Comparison of ENCODE assay signal across 27 mouse cellular contexts in genomic region chr2:119242548-119242947, GRCm38 (mm10). TPM values are rescaled to one million over a fixed set of nuclear protein-coding genes. Genes with fewer than 3 reads are reported as not detected.
DNase-seq lines count a peak whose midpoint lies in the region; ATAC-seq lines count a peak whose summit lies in the region.
"Had no signal": no experiment of that assay in that cellular context is flagged by ENCODE, and none has a peak within 500 bp of the region (broad histone marks: within the 10 kb centered on the region; RNA-seq: fewer than 3 reads in every experiment).

No protein-coding gene starts in this region.

- H3K27me3 ChIP-seq in midbrain, embryonic 11.5 days (ENCODE audit: control insufficient read depth, insufficient read depth, low read length) = peaks cover 15% of the 10 kb centered on the region
- peaks cover 24% of the 10 kb centered on the region for H3K27me3 ChIP-seq in midbrain, embryonic 15.5 days (replicated peaks)
- H3K27me3 ChIP-seq in kidney, embryonic 15.5 days = peaks cover 26% of the 10 kb centered on the region
- H3K27me3 ChIP-seq in neural tube, embryonic 15.5 days (replicated peaks) = peaks cover 30% of the 10 kb centered on the region
- peaks cover 28% of the 10 kb centered on the region for H3K27me3 ChIP-seq in hindbrain, embryonic 12.5 days

- H3K4me3 ChIP-seq in midbrain, embryonic 11.5 days (ENCODE audit: low read depth, low read length) = no peak overlapping the region
- H3K4me3 ChIP-seq in midbrain, embryonic 15.5 days = no peak overlapping the region
- no peak overlapping the region for H3K4me3 ChIP-seq in kidney, embryonic 15.5 days (replicated peaks)
- no peak overlapping the region for H3K4me3 ChIP-seq in neural tube, embryonic 15.5 days (replicated peaks)
- no peak overlapping the region for H3K4me3 ChIP-seq in hindbrain, embryonic 12.5 days
- H3K4me3 ChIP-seq: embryonic facial prominence, embryonic 13.5 days; erythroblast, embryonic 14.5 days; forebrain, embryonic 12.5 days; heart, adult 2 months; liver, embryonic 13.5 days; megakaryocyte, embryonic 14.5 days; myocyte; neural tube, embryonic 13.5 days had no signal

- H3K9me3 ChIP-seq in midbrain, embryonic 11.5 days (ENCODE audit: control insufficient read depth, low read length) = no peaks in the 10 kb centered on the region
- no peaks in the 10 kb centered on the region for H3K9me3 ChIP-seq in midbrain, embryonic 15.5 days
- H3K9me3 ChIP-seq in kidney, embryonic 15.5 days (replicated peaks) = no peaks in the 10 kb centered on the region
- no peaks in the 10 kb centered on the region for H3K9me3 ChIP-seq in neural tube, embryonic 15.5 days (replicated peaks)
- no peaks in the 10 kb centered on the region for H3K9me3 ChIP-seq in hindbrain, embryonic 12.5 days (replicated peaks)
- H3K9me3 ChIP-seq: embryonic facial prominence, embryonic 13.5 days; forebrain, embryonic 12.5 days; liver, embryonic 13.5 days; megakaryocyte, embryonic 14.5 days; neural tube, embryonic 13.5 days had no signal

- peaks cover 3% of the 10 kb centered on the region; the same call in 1 of the 2 replicates for H3K4me1 ChIP-seq in midbrain, embryonic 11.5 days (ENCODE audit: control insufficient read depth, insufficient read depth, low read length)
- peaks cover 5% of the 10 kb centered on the region for H3K4me1 ChIP-seq in midbrain, embryonic 15.5 days
- peaks cover 13% of the 10 kb centered on the region for H3K4me1 ChIP-seq in kidney, embryonic 15.5 days
- H3K4me1 ChIP-seq in neural tube, embryonic 15.5 days = peaks cover 5% of the 10 kb centered on the region
- H3K4me1 ChIP-seq in hindbrain, embryonic 12.5 days = peaks cover 3% of the 10 kb centered on the region

- 85% methylated on average over 9 of the region's 9 CpGs for WGBS in midbrain, embryonic 11.5 days
- WGBS in midbrain, embryonic 15.5 days = 85% methylated on average over 9 of the region's 9 CpGs
- 70% methylated on average over 9 of the region's 9 CpGs for WGBS in kidney, embryonic 15.5 days
- WGBS in neural tube, embryonic 15.5 days = 88% methylated on average over 9 of the region's 9 CpGs
- WGBS in hindbrain, embryonic 12.5 days = 88% methylated on average over 9 of the region's 9 CpGs

- no peak overlapping the region for H3K9ac ChIP-seq in midbrain, embryonic 11.5 days (ENCODE audit: low read length)
- no peak overlapping the region for H3K9ac ChIP-seq in midbrain, embryonic 15.5 days
- no peak overlapping the region for H3K9ac ChIP-seq in kidney, embryonic 15.5 days
- H3K9ac ChIP-seq in neural tube, embryonic 15.5 days (replicated peaks) = no peak overlapping the region
- no peak overlapping the region for H3K9ac ChIP-seq in hindbrain, embryonic 12.5 days
- H3K9ac ChIP-seq: embryonic facial prominence, embryonic 13.5 days; forebrain, embryonic 12.5 days; hindbrain, embryonic 14.5 days; liver, embryonic 13.5 days; lung, embryonic 14.5 days; neural tube, embryonic 13.5 days had no signal

- H3K27ac ChIP-seq in midbrain, embryonic 11.5 days (ENCODE audit: low read depth, low read length) = no peak overlapping the region
- no peak overlapping the region for H3K27ac ChIP-seq in midbrain, embryonic 15.5 days
- no peak overlapping the region for H3K27ac ChIP-seq in kidney, embryonic 15.5 days
- no peak overlapping the region for H3K27ac ChIP-seq in neural tube, embryonic 15.5 days (replicated peaks)
- H3K27ac ChIP-seq in hindbrain, embryonic 12.5 days = no peak overlapping the region
- H3K27ac ChIP-seq: embryonic facial prominence, embryonic 13.5 days; forebrain, embryonic 12.5 days; heart, adult 2 months; hindbrain, embryonic 14.5 days; liver, embryonic 13.5 days; neural tube, embryonic 13.5 days had no signal

- H3K4me2 ChIP-seq in midbrain, embryonic 11.5 days = no peak overlapping the region
- H3K4me2 ChIP-seq in midbrain, embryonic 15.5 days = no peak overlapping the region
- no peak overlapping the region for H3K4me2 ChIP-seq in kidney, embryonic 15.5 days
- H3K4me2 ChIP-seq in neural tube, embryonic 15.5 days = no peak overlapping the region
- no peak overlapping the region for H3K4me2 ChIP-seq in hindbrain, embryonic 12.5 days (replicated peaks)
- H3K4me2 ChIP-seq: embryonic facial prominence, embryonic 13.5 days; forebrain, embryonic 12.5 days; hindbrain, embryonic 14.5 days; liver, embryonic 13.5 days; lung, embryonic 14.5 days; neural tube, embryonic 13.5 days had no signal

- H3K36me3 ChIP-seq in midbrain, embryonic 11.5 days (ENCODE audit: control insufficient read depth, insufficient read depth, low read length) = no peaks in the 10 kb centered on the region
- no peaks in the 10 kb centered on the region for H3K36me3 ChIP-seq in midbrain, embryonic 15.5 days (replicated peaks)
- H3K36me3 ChIP-seq in kidney, embryonic 15.5 days = 0 out of 2 replicates have a peak, but pooled peaks cover 5% of the 10 kb centered on the region
- H3K36me3 ChIP-seq in neural tube, embryonic 15.5 days = no peaks in the 10 kb centered on the region
- no peaks in the 10 kb centered on the region for H3K36me3 ChIP-seq in hindbrain, embryonic 12.5 days
- H3K36me3 ChIP-seq: embryonic facial prominence, embryonic 13.5 days; forebrain, embryonic 12.5 days; liver, embryonic 13.5 days; neural tube, embryonic 13.5 days had no signal

- ATAC-seq in midbrain, embryonic 11.5 days (ENCODE audit: low FRiP score) = no peak
- ATAC-seq in midbrain, embryonic 15.5 days (replicated peaks) = no peak
- ATAC-seq in kidney, embryonic 15.5 days (replicated peaks; ENCODE audit: low FRiP score) = peak; percentile 61; the same call in 1 of the 2 replicates
- no peak for ATAC-seq in neural tube, embryonic 15.5 days (ENCODE audit: low FRiP score)
- no peak for ATAC-seq in hindbrain, embryonic 12.5 days (ENCODE audit: low FRiP score)
- ATAC-seq: inflammation-experienced regulatory T-cells, adult 6 months had no signal

- DNase-seq in midbrain, embryonic 11.5 days (ENCODE audit: low spot score, missing footprints) = peak; percentile 59
- DNase-seq in kidney, postnatal 36 days = peak; percentile 63 to 83
- no peak for DNase-seq in left cerebral cortex, adult 9 months (ENCODE audit: low spot score in 2 of 2)
- DNase-seq: cerebellum, adult 18-20 months; cerebellum, postnatal 36 days; embryo, embryonic 11 days; gastrocnemius, postnatal 25 days; heart, adult 2 months; layer of hippocampus, postnatal 36 days; liver, embryonic 13.5 days; lung, embryonic 14.5 days; midbrain, embryonic 14.5 days; thymus, postnatal 14 days had no signal

RNA-seq across cellular contexts. Expression of gene Spint1, which starts 5.4 kb away (rescaled TPM):
- 1.1 and 1.2 TPM in 2 replicates for polyA plus RNA-seq in midbrain, embryonic 11.5 days (2014; fragmentation: Nextera tagmentation; extraction: Ambion mirVana)
- 0.65 and 0.77 TPM in 2 replicates for polyA plus RNA-seq in midbrain, embryonic 15.5 days (2015; fragmentation: Nextera tagmentation; extraction: Ambion mirVana)
- polyA plus RNA-seq in kidney, embryonic 15.5 days (2015; fragmentation: Nextera tagmentation; extraction: Ambion mirVana) = 34.3 and 34.7 TPM in 2 replicates
- polyA plus RNA-seq in neural tube, embryonic 15.5 days (2015; fragmentation: Nextera tagmentation; extraction: Ambion mirVana) = 0.49 and 11.0 TPM in 2 replicates
- polyA plus RNA-seq in hindbrain, embryonic 12.5 days (2016; fragmentation: Nextera tagmentation; extraction: Ambion mirVana) = 3.0 and 6.4 TPM in 2 replicates
- polyA plus RNA-seq: erythroblast, embryonic 14.5 days had no signal

RNA-seq across cellular contexts. Expression of gene Ppp1r14d, which starts 12.8 kb away (rescaled TPM):
- 0.21 TPM in 1 of 2 replicates, not detected in the other for polyA plus RNA-seq in midbrain, embryonic 11.5 days (2014; fragmentation: Nextera tagmentation; extraction: Ambion mirVana)
- polyA plus RNA-seq in midbrain, embryonic 15.5 days (2015; fragmentation: Nextera tagmentation; extraction: Ambion mirVana) = not detected in 2 replicates
- 0.68 and 0.80 TPM in 2 replicates for polyA plus RNA-seq in kidney, embryonic 15.5 days (2015; fragmentation: Nextera tagmentation; extraction: Ambion mirVana)
- 0.40 TPM in 1 of 2 replicates, not detected in the other for polyA plus RNA-seq in neural tube, embryonic 15.5 days (2015; fragmentation: Nextera tagmentation; extraction: Ambion mirVana)
- 0.37 TPM in 1 of 2 replicates, not detected in the other for polyA plus RNA-seq in hindbrain, embryonic 12.5 days (2016; fragmentation: Nextera tagmentation; extraction: Ambion mirVana)
- polyA plus RNA-seq: erythroblast, embryonic 14.5 days; forebrain, embryonic 12.5 days; heart, adult 2 months; heart, embryonic 14.5 days; hindbrain, embryonic 14.5 days; inflammation-experienced regulatory T-cells, adult 6 months; limb, embryonic 14.5 days; liver, embryonic 13.5 days; midbrain, embryonic 14.5 days; neural tube, embryonic 13.5 days had no signal

RNA-seq across cellular contexts. Expression of gene Rhov, which starts 28.5 kb away (rescaled TPM):
- polyA plus RNA-seq in midbrain, embryonic 11.5 days (2014; fragmentation: Nextera tagmentation; extraction: Ambion mirVana) = 1.3 and 2.6 TPM in 2 replicates
- 43.3 and 45.5 TPM in 2 replicates for polyA plus RNA-seq in midbrain, embryonic 15.5 days (2015; fragmentation: Nextera tagmentation; extraction: Ambion mirVana)
- polyA plus RNA-seq in kidney, embryonic 15.5 days (2015; fragmentation: Nextera tagmentation; extraction: Ambion mirVana) = 0.72 and 1.1 TPM in 2 replicates
- polyA plus RNA-seq in neural tube, embryonic 15.5 days (2015; fragmentation: Nextera tagmentation; extraction: Ambion mirVana) = 39.5 and 46.6 TPM in 2 replicates
- 5.8 and 8.2 TPM in 2 replicates for polyA plus RNA-seq in hindbrain, embryonic 12.5 days (2016; fragmentation: Nextera tagmentation; extraction: Ambion mirVana)
- polyA plus RNA-seq: erythroblast, embryonic 14.5 days had no signal

RNA-seq across cellular contexts. Expression of gene Dnajc17, which starts 34.0 kb away (rescaled TPM):
- 22.5 and 25.6 TPM in 2 replicates for polyA plus RNA-seq in midbrain, embryonic 11.5 days (2014; fragmentation: Nextera tagmentation; extraction: Ambion mirVana)
- 25.0 and 29.4 TPM in 2 replicates for polyA plus RNA-seq in midbrain, embryonic 15.5 days (2015; fragmentation: Nextera tagmentation; extraction: Ambion mirVana)
- 18.6 and 21.9 TPM in 2 replicates for polyA plus RNA-seq in kidney, embryonic 15.5 days (2015; fragmentation: Nextera tagmentation; extraction: Ambion mirVana)
- polyA plus RNA-seq in neural tube, embryonic 15.5 days (2015; fragmentation: Nextera tagmentation; extraction: Ambion mirVana) = 23.9 and 26.1 TPM in 2 replicates
- polyA plus RNA-seq in hindbrain, embryonic 12.5 days (2016; fragmentation: Nextera tagmentation; extraction: Ambion mirVana) = 22.6 and 23.3 TPM in 2 replicates

RNA-seq across cellular contexts. Expression of gene Zfyve19, which starts 34.1 kb away (rescaled TPM):
- 44.2 and 48.9 TPM in 2 replicates for polyA plus RNA-seq in midbrain, embryonic 11.5 days (2014; fragmentation: Nextera tagmentation; extraction: Ambion mirVana)
- polyA plus RNA-seq in midbrain, embryonic 15.5 days (2015; fragmentation: Nextera tagmentation; extraction: Ambion mirVana) = 68.3 and 73.3 TPM in 2 replicates
- 51.8 and 55.4 TPM in 2 replicates for polyA plus RNA-seq in kidney, embryonic 15.5 days (2015; fragmentation: Nextera tagmentation; extraction: Ambion mirVana)
- 64.2 and 68.0 TPM in 2 replicates for polyA plus RNA-seq in neural tube, embryonic 15.5 days (2015; fragmentation: Nextera tagmentation; extraction: Ambion mirVana)
- 46.9 and 53.3 TPM in 2 replicates for polyA plus RNA-seq in hindbrain, embryonic 12.5 days (2016; fragmentation: Nextera tagmentation; extraction: Ambion mirVana)

Comparison
In these comparisons a context has a peak if more than half of its experiments do, and no peak if none do; other contexts are left out.
1. DNase-seq: peak in midbrain, embryonic 11.5 days (single experiment) and kidney, postnatal 36 days (2 of 2); none in left cerebral cortex, adult 9 months (0 of 2).